ENCODE assay signal across 23 mouse cellular contexts in genomic region chr5:142546344-142546743, GRCm38 (mm10). TPM values are rescaled to one million over a fixed set of nuclear protein-coding genes. Genes with fewer than 3 reads are reported as not detected.
DNase-seq lines count a peak whose midpoint lies in the region; ATAC-seq lines count a peak whose summit lies in the region.
"Had no signal": no experiment of that assay in that cellular context is flagged by ENCODE, and none has a peak within 500 bp of the region (broad histone marks: within the 10 kb centered on the region; RNA-seq: fewer than 3 reads in every experiment).

No protein-coding gene starts in this region.

- H3K36me3 ChIP-seq in hindbrain, embryonic 10.5 days, result no peaks in the 10 kb centered on the region
- 0 out of 2 replicates have a peak, but pooled peaks cover 8% of the 10 kb centered on the region for H3K36me3 ChIP-seq in hindbrain, embryonic 14.5 days (replicated peaks; ENCODE audit: control insufficient read depth, insufficient read depth)
- 0 out of 2 replicates have a peak, but pooled peaks cover 4% of the 10 kb centered on the region for H3K36me3 ChIP-seq in midbrain, embryonic 14.5 days (ENCODE audit: control insufficient read depth, insufficient read depth, low read length)
- peaks cover 2% of the 10 kb centered on the region; the same call in 1 of the 2 replicates for H3K36me3 ChIP-seq in midbrain, embryonic 16.5 days (ENCODE audit: control insufficient read depth, insufficient read depth, low read length)
- 0 out of 2 replicates have a peak, but pooled peaks cover 2% of the 10 kb centered on the region for H3K36me3 ChIP-seq in embryonic facial prominence, embryonic 10.5 days (replicated peaks)
- H3K36me3 ChIP-seq in intestine, embryonic 16.5 days (ENCODE audit: control insufficient read depth, insufficient read depth, low read length), result no peaks in the 10 kb centered on the region
- H3K36me3 ChIP-seq: G1E; kidney, embryonic 15.5 days; limb, embryonic 15.5 days; liver, embryonic 15.5 days; stomach, embryonic 15.5 days had no signal

- peaks cover 43% of the 10 kb centered on the region for H3K4me1 ChIP-seq in hindbrain, embryonic 10.5 days (replicated peaks)
- H3K4me1 ChIP-seq in hindbrain, embryonic 14.5 days (replicated peaks; ENCODE audit: control insufficient read depth, insufficient read depth, low read length), result peaks cover 9% of the 10 kb centered on the region; the same call in 1 of the 2 replicates
- H3K4me1 ChIP-seq in midbrain, embryonic 14.5 days (ENCODE audit: control insufficient read depth, insufficient read depth, low read length), result peaks cover 13% of the 10 kb centered on the region; the same call in 1 of the 2 replicates
- H3K4me1 ChIP-seq in midbrain, embryonic 16.5 days (ENCODE audit: control insufficient read depth, insufficient read depth, low read length), result peaks cover 9% of the 10 kb centered on the region
- H3K4me1 ChIP-seq in embryonic facial prominence, embryonic 10.5 days, result peaks cover 42% of the 10 kb centered on the region
- H3K4me1 ChIP-seq in intestine, embryonic 16.5 days (ENCODE audit: control insufficient read depth, insufficient read depth, low read length), result peaks cover 11% of the 10 kb centered on the region

- ATAC-seq in hindbrain, embryonic 14.5 days (ENCODE audit: low FRiP score), result no peak
- no peak for ATAC-seq in midbrain, embryonic 14.5 days (ENCODE audit: low FRiP score, low TSS enrichment)
- ATAC-seq in midbrain, embryonic 16.5 days, result no peak
- ATAC-seq in intestine, embryonic 16.5 days, result no peak
- ATAC-seq: intestine, postnatal 0 days; lung, postnatal 0 days had no signal

- H3K27me3 ChIP-seq in hindbrain, embryonic 10.5 days (ENCODE audit: insufficient read depth, poor library complexity, severe bottlenecking), result peaks cover 26% of the 10 kb centered on the region; the same call in 1 of the 2 replicates
- H3K27me3 ChIP-seq in hindbrain, embryonic 14.5 days (ENCODE audit: control insufficient read depth, insufficient read depth, low read length), result no peaks in the 10 kb centered on the region
- H3K27me3 ChIP-seq in midbrain, embryonic 14.5 days (ENCODE audit: control insufficient read depth, insufficient read depth, low read length), result no peaks in the 10 kb centered on the region
- H3K27me3 ChIP-seq in midbrain, embryonic 16.5 days (ENCODE audit: control insufficient read depth, insufficient read depth, low read depth, low read length), result no peaks in the 10 kb centered on the region
- peaks cover 19% of the 10 kb centered on the region for H3K27me3 ChIP-seq in embryonic facial prominence, embryonic 10.5 days (replicated peaks; ENCODE audit: low read depth, poor library complexity, severe bottlenecking)
- peaks cover 4% of the 10 kb centered on the region for H3K27me3 ChIP-seq in intestine, embryonic 16.5 days (replicated peaks; ENCODE audit: control insufficient read depth, insufficient read depth, low read length)
- H3K27me3 ChIP-seq: hindbrain, embryonic 15.5 days had no signal

- H3K9me3 ChIP-seq in hindbrain, embryonic 10.5 days, result no peaks in the 10 kb centered on the region
- no peaks in the 10 kb centered on the region for H3K9me3 ChIP-seq in hindbrain, embryonic 14.5 days (ENCODE audit: control insufficient read depth, low read length)
- H3K9me3 ChIP-seq in midbrain, embryonic 14.5 days (ENCODE audit: control insufficient read depth, low read length), result no peaks in the 10 kb centered on the region
- H3K9me3 ChIP-seq in midbrain, embryonic 16.5 days (replicated peaks; ENCODE audit: control insufficient read depth, low read length, poor library complexity, severe bottlenecking), result no peaks in the 10 kb centered on the region
- no peaks in the 10 kb centered on the region for H3K9me3 ChIP-seq in embryonic facial prominence, embryonic 10.5 days
- H3K9me3 ChIP-seq in intestine, embryonic 16.5 days (ENCODE audit: control insufficient read depth, low read length), result no peaks in the 10 kb centered on the region
- H3K9me3 ChIP-seq: hindbrain, embryonic 15.5 days; kidney, embryonic 15.5 days; limb, embryonic 15.5 days; stomach, embryonic 15.5 days had no signal

- peak overlapping the region; percentile 30 for H3K27ac ChIP-seq in hindbrain, embryonic 10.5 days
- no peak overlapping the region for H3K27ac ChIP-seq in hindbrain, embryonic 14.5 days
- no peak overlapping the region for H3K27ac ChIP-seq in midbrain, embryonic 14.5 days (replicated peaks; ENCODE audit: low read depth, low read length)
- H3K27ac ChIP-seq in midbrain, embryonic 16.5 days (ENCODE audit: low read length), result no peak overlapping the region
- peak overlapping the region; percentile 36; the same call in 1 of the 2 replicates for H3K27ac ChIP-seq in embryonic facial prominence, embryonic 10.5 days (replicated peaks)
- H3K27ac ChIP-seq in intestine, embryonic 16.5 days (ENCODE audit: low read length), result no peak overlapping the region
- H3K27ac ChIP-seq: hindbrain, embryonic 15.5 days; kidney, embryonic 15.5 days; layer of hippocampus, adult 2 months; limb, embryonic 15.5 days; liver, embryonic 15.5 days; stomach, embryonic 15.5 days had no signal

- DNase-seq in hindbrain, embryonic 10.5 days (ENCODE audit: low spot score), result peak; percentile 30
- DNase-seq in hindbrain, embryonic 14.5 days (ENCODE audit: low spot score), result no peak
- DNase-seq in midbrain, embryonic 14.5 days, result peak; percentile 10
- peak; percentile 27 for DNase-seq in Muller cell, postnatal 12 days (ENCODE audit: inconsistent ontology term)
- DNase-seq in embryonic facial prominence, embryonic 10.5 days (ENCODE audit: low spot score), result no peak
- DNase-seq in right cerebral cortex, postnatal 10 days (ENCODE audit: low spot score in 2 of 2), result no peak
- DNase-seq: adrenal gland, adult 2 months; cerebellum, adult 8-10 months; gastrocnemius, postnatal 25 days; heart, postnatal 10 days; layer of hippocampus, postnatal 36 days; thymus, adult 2 months had no signal

- H3K9ac ChIP-seq in hindbrain, embryonic 14.5 days, result no peak overlapping the region
- no peak overlapping the region for H3K9ac ChIP-seq in midbrain, embryonic 14.5 days (replicated peaks; ENCODE audit: low read length)
- H3K9ac ChIP-seq in midbrain, embryonic 16.5 days (ENCODE audit: low read depth, low read length), result no peak overlapping the region
- H3K9ac ChIP-seq in intestine, embryonic 16.5 days (ENCODE audit: low read depth, low read length), result no peak overlapping the region
- H3K9ac ChIP-seq: hindbrain, embryonic 15.5 days; kidney, embryonic 15.5 days; limb, embryonic 15.5 days; liver, embryonic 15.5 days; stomach, embryonic 15.5 days had no signal

- 5% methylated on average over 5 of the region's 5 CpGs for WGBS in hindbrain, embryonic 10.5 days
- WGBS in hindbrain, embryonic 14.5 days, result 5% methylated on average over 5 of the region's 5 CpGs
- WGBS in midbrain, embryonic 14.5 days, result 4% methylated on average over 5 of the region's 5 CpGs
- WGBS in midbrain, embryonic 16.5 days, result 9% methylated on average over 5 of the region's 5 CpGs
- WGBS in embryonic facial prominence, embryonic 10.5 days, result 11% methylated on average over 5 of the region's 5 CpGs
- WGBS in intestine, embryonic 16.5 days, result 36% methylated on average over 5 of the region's 5 CpGs

- no peak overlapping the region for H3K4me2 ChIP-seq in hindbrain, embryonic 14.5 days (replicated peaks)
- H3K4me2 ChIP-seq in midbrain, embryonic 14.5 days (ENCODE audit: low read length), result no peak overlapping the region
- H3K4me2 ChIP-seq in midbrain, embryonic 16.5 days (ENCODE audit: low read length), result no peak overlapping the region
- no peak overlapping the region for H3K4me2 ChIP-seq in intestine, embryonic 16.5 days (ENCODE audit: low read depth, low read length)
- H3K4me2 ChIP-seq: hindbrain, embryonic 15.5 days; kidney, embryonic 15.5 days; limb, embryonic 15.5 days; liver, embryonic 15.5 days; stomach, embryonic 15.5 days had no signal

- no peak overlapping the region for H3K4me3 ChIP-seq in hindbrain, embryonic 10.5 days
- H3K4me3 ChIP-seq in hindbrain, embryonic 14.5 days (replicated peaks; ENCODE audit: low read length), result no peak overlapping the region
- no peak overlapping the region for H3K4me3 ChIP-seq in midbrain, embryonic 14.5 days (replicated peaks; ENCODE audit: low read depth, low read length)
- H3K4me3 ChIP-seq in midbrain, embryonic 16.5 days (ENCODE audit: low read depth, low read length), result no peak overlapping the region
- H3K4me3 ChIP-seq in embryonic facial prominence, embryonic 10.5 days, result no peak overlapping the region
- H3K4me3 ChIP-seq in intestine, embryonic 16.5 days (ENCODE audit: low read length), result no peak overlapping the region
- H3K4me3 ChIP-seq: hindbrain, embryonic 15.5 days; kidney, embryonic 15.5 days; layer of hippocampus, adult 2 months; limb, embryonic 15.5 days; liver, embryonic 15.5 days; stomach, embryonic 15.5 days had no signal

RNA-seq across cellular contexts. Expression of gene Radil, which starts 4.6 kb away (rescaled TPM):
- polyA plus RNA-seq in hindbrain, embryonic 10.5 days (2016; fragmentation: Nextera tagmentation; extraction: Ambion mirVana), result 5.5 and 6.1 TPM in 2 replicates
- polyA plus RNA-seq in hindbrain, embryonic 14.5 days (2014; fragmentation: Nextera tagmentation; extraction: Ambion mirVana), result 17.4 and 17.8 TPM in 2 replicates
- polyA plus RNA-seq in midbrain, embryonic 14.5 days (2014; fragmentation: Nextera tagmentation; extraction: Ambion mirVana), result 13.6 and 16.9 TPM in 2 replicates
- polyA plus RNA-seq in midbrain, embryonic 16.5 days (2015; fragmentation: Nextera tagmentation; extraction: Ambion mirVana), result 24.0 and 26.2 TPM in 2 replicates
- polyA plus RNA-seq in embryonic facial prominence, embryonic 10.5 days (2016; fragmentation: Nextera tagmentation; extraction: Ambion mirVana), result 4.3 and 5.1 TPM in 2 replicates
- polyA plus RNA-seq in intestine, embryonic 16.5 days (2015; fragmentation: Nextera tagmentation; extraction: Ambion mirVana), result 1.6 and 2.2 TPM in 2 replicates
- polyA plus RNA-seq: G1E had no signal

RNA-seq across cellular contexts. Expression of gene Papolb, which starts 16.5 kb away (rescaled TPM):
- 0.15 and 0.27 TPM in 2 replicates for polyA plus RNA-seq in hindbrain, embryonic 10.5 days (2016; fragmentation: Nextera tagmentation; extraction: Ambion mirVana)
- polyA plus RNA-seq in hindbrain, embryonic 14.5 days (2014; fragmentation: Nextera tagmentation; extraction: Ambion mirVana), result 0.23 and 0.25 TPM in 2 replicates
- polyA plus RNA-seq in midbrain, embryonic 14.5 days (2014; fragmentation: Nextera tagmentation; extraction: Ambion mirVana), result 0.32 and 0.34 TPM in 2 replicates
- polyA plus RNA-seq in midbrain, embryonic 16.5 days (2015; fragmentation: Nextera tagmentation; extraction: Ambion mirVana), result 0.14 and 0.20 TPM in 2 replicates
- 0.05 and 0.20 TPM in 2 replicates for polyA plus RNA-seq in embryonic facial prominence, embryonic 10.5 days (2016; fragmentation: Nextera tagmentation; extraction: Ambion mirVana)
- polyA plus RNA-seq in intestine, embryonic 16.5 days (2015; fragmentation: Nextera tagmentation; extraction: Ambion mirVana), result 0.05 TPM in 1 of 2 replicates, not detected in the other
- polyA plus RNA-seq: adrenal gland, adult 2 months; G1E; intestine, postnatal 0 days; liver, embryonic 15.5 days had no signal

Comparison
In these comparisons a context has a peak if more than half of its experiments do, and no peak if none do; other contexts are left out.
1. DNase-seq: peak in hindbrain, embryonic 10.5 days (single experiment), midbrain, embryonic 14.5 days (single experiment) and Muller cell, postnatal 12 days (single experiment); none in hindbrain, embryonic 14.5 days (single experiment), embryonic facial prominence, embryonic 10.5 days (single experiment) and right cerebral cortex, postnatal 10 days (0 of 2).
2. H3K27ac ChIP-seq: peak in hindbrain, embryonic 10.5 days (single experiment) and embryonic facial prominence, embryonic 10.5 days (single experiment); none in hindbrain, embryonic 14.5 days (single experiment), midbrain, embryonic 14.5 days (single experiment), midbrain, embryonic 16.5 days (single experiment) and intestine, embryonic 16.5 days (single experiment).